ENCODE assay signal across 8 mouse cellular contexts in genomic region chr9:50767531-50768106, GRCm38 (mm10). TPM values are rescaled to one million over a fixed set of nuclear protein-coding genes. Genes with fewer than 3 reads are reported as not detected.
A peak's percentile ranks its signal among the peaks of the same experiment; 100 is the strongest.
DNase-seq lines count a peak whose midpoint lies in the region; ATAC-seq and TF ChIP-seq lines count a peak whose summit lies in the region.

No protein-coding gene starts in this region.

- peak overlapping the region; percentile 59 for H3K9ac ChIP-seq in hindbrain, embryonic 11.5 days (ENCODE audit: low read depth, low read length)

- DNase-seq in lung, adult 2 months: no peak
- no peak for DNase-seq in lung, postnatal 4 days
- no peak for DNase-seq in hindbrain, embryonic 11.5 days (ENCODE audit: low spot score)
- DNase-seq in midbrain, embryonic 10.5 days (ENCODE audit: low spot score): no peak
- DNase-seq in embryo, embryonic 9.5 days (ENCODE audit: extremely low spot score): no peak
- DNase-seq in thymus, postnatal 0 days (ENCODE audit: low spot score): no peak
- no peak for DNase-seq in T-cell, adult 2 months (ENCODE audit: low spot score)

- peak overlapping the region; percentile 61 for H3K4me2 ChIP-seq in hindbrain, embryonic 11.5 days (replicated peaks; ENCODE audit: low read depth, low read length)

- H3K36me3 ChIP-seq in hindbrain, embryonic 11.5 days (ENCODE audit: control insufficient read depth, insufficient read depth, low read length): no peaks in the 10 kb centered on the region
- H3K36me3 ChIP-seq in midbrain, embryonic 10.5 days: peaks cover 12% of the 10 kb centered on the region; the same call in 1 of the 2 replicates

- peak; percentile 81; the same call in 1 of the 2 replicates for TF ChIP-seq POLR2A in lung, adult 2 months (IDR thresholded peaks at IDR 0.05; ENCODE audit: borderline replicate concordance, extremely low read depth, low read depth, low read length)
- TF ChIP-seq POLR2A in cortical plate, adult 2 months (IDR thresholded peaks at IDR 0.05; ENCODE audit: extremely low read depth, insufficient read depth, low read length): no peak

- H3K27me3 ChIP-seq in hindbrain, embryonic 11.5 days (ENCODE audit: control insufficient read depth, insufficient read depth, low read length): no peaks in the 10 kb centered on the region
- no peaks in the 10 kb centered on the region for H3K27me3 ChIP-seq in midbrain, embryonic 10.5 days (ENCODE audit: low read depth, poor library complexity, severe bottlenecking)

- H3K4me1 ChIP-seq in lung, adult 2 months (ENCODE audit: control insufficient read depth, insufficient read depth, low read length): peaks cover 3% of the 10 kb centered on the region; the same call in 1 of the 2 replicates
- H3K4me1 ChIP-seq in cortical plate, adult 2 months (ENCODE audit: control insufficient read depth, insufficient read depth, low read length): no peaks in the 10 kb centered on the region
- peaks cover 2% of the 10 kb centered on the region; the same call in 1 of the 2 replicates for H3K4me1 ChIP-seq in hindbrain, embryonic 11.5 days (replicated peaks; ENCODE audit: control insufficient read depth, insufficient read depth, low read length)
- peaks cover 18% of the 10 kb centered on the region for H3K4me1 ChIP-seq in midbrain, embryonic 10.5 days

- peak overlapping the region; percentile 99 for H3K4me3 ChIP-seq in lung, adult 2 months (replicated peaks; ENCODE audit: extremely low read depth, low read depth, low read length)
- peak overlapping the region; percentile 83 for H3K4me3 ChIP-seq in cortical plate, adult 2 months (ENCODE audit: insufficient read depth, low read length)
- H3K4me3 ChIP-seq in hindbrain, embryonic 11.5 days (ENCODE audit: low read depth, low read length): peak overlapping the region; percentile 55
- peak overlapping the region; percentile 76 for H3K4me3 ChIP-seq in midbrain, embryonic 10.5 days

- WGBS in lung, adult 2 months: 2% methylated on average over 17 of the region's 17 CpGs
- 6% methylated on average over 17 of the region's 17 CpGs for WGBS in hindbrain, embryonic 11.5 days
- WGBS in midbrain, embryonic 10.5 days: 9% methylated on average over 17 of the region's 17 CpGs

- peak; percentile 8; the same call in 1 of the 2 replicates for ATAC-seq in hindbrain, embryonic 11.5 days (ENCODE audit: low FRiP score)

- no peaks in the 10 kb centered on the region for H3K9me3 ChIP-seq in hindbrain, embryonic 11.5 days (ENCODE audit: control insufficient read depth, low read length)
- no peaks in the 10 kb centered on the region for H3K9me3 ChIP-seq in midbrain, embryonic 10.5 days (replicated peaks)

- H3K27ac ChIP-seq in cortical plate, adult 2 months (ENCODE audit: insufficient read depth, low read length): peak overlapping the region; percentile 56; the same call in 1 of the 2 replicates
- H3K27ac ChIP-seq in hindbrain, embryonic 11.5 days (ENCODE audit: low read depth, low read length): 0 out of 2 replicates have a peak overlapping the region, but pooled peaks have one; percentile 73
- peak overlapping the region; percentile 93 for H3K27ac ChIP-seq in midbrain, embryonic 10.5 days (replicated peaks)

- no peak for TF ChIP-seq CTCF in lung, adult 2 months (IDR thresholded peaks at IDR 0.05; ENCODE audit: insufficient read depth, low read length)
- no peak for TF ChIP-seq CTCF in cortical plate, adult 2 months (IDR thresholded peaks at IDR 0.05; ENCODE audit: extremely low read depth, insufficient read depth, low read length)

RNA-seq across cellular contexts. Expression of gene Fdxacb1, which starts 0.4 kb away (rescaled TPM):
- 3.8 and 5.0 TPM in 2 replicates for polyA plus RNA-seq in lung, adult 2 months (2012; rRNA removed)
- 6.6 and 7.9 TPM in 2 replicates for polyA plus RNA-seq in cortical plate, adult 2 months (2012; rRNA removed)
- 13.4 and 15.5 TPM in 2 replicates for polyA plus RNA-seq in hindbrain, embryonic 11.5 days (2014; fragmentation: Nextera tagmentation; extraction: Ambion mirVana)
- 12.1 and 12.8 TPM in 2 replicates for polyA plus RNA-seq in midbrain, embryonic 10.5 days (2016; fragmentation: Nextera tagmentation; extraction: Ambion mirVana)
- 8.4 and 9.1 TPM in 2 replicates for polyA plus RNA-seq in thymus, postnatal 0 days (2015; fragmentation: Nextera tagmentation; extraction: Ambion mirVana)

RNA-seq across cellular contexts. Expression of gene Alg9, which starts 7.2 kb away (rescaled TPM):
- polyA plus RNA-seq in lung, adult 2 months (2012; rRNA removed): 17.1 and 20.1 TPM in 2 replicates
- polyA plus RNA-seq in cortical plate, adult 2 months (2012; rRNA removed): 22.2 and 23.7 TPM in 2 replicates
- 38.3 and 39.3 TPM in 2 replicates for polyA plus RNA-seq in hindbrain, embryonic 11.5 days (2014; fragmentation: Nextera tagmentation; extraction: Ambion mirVana)
- polyA plus RNA-seq in midbrain, embryonic 10.5 days (2016; fragmentation: Nextera tagmentation; extraction: Ambion mirVana): 37.9 and 38.1 TPM in 2 replicates
- polyA plus RNA-seq in thymus, postnatal 0 days (2015; fragmentation: Nextera tagmentation; extraction: Ambion mirVana): 17.2 and 19.1 TPM in 2 replicates

RNA-seq across cellular contexts. Expression of gene 1110032A03Rik, which starts 7.7 kb away (rescaled TPM):
- polyA plus RNA-seq in lung, adult 2 months (2012; rRNA removed): 46.1 and 59.7 TPM in 2 replicates
- polyA plus RNA-seq in cortical plate, adult 2 months (2012; rRNA removed): 101 and 102 TPM in 2 replicates
- 38.5 and 42.3 TPM in 2 replicates for polyA plus RNA-seq in hindbrain, embryonic 11.5 days (2014; fragmentation: Nextera tagmentation; extraction: Ambion mirVana)
- polyA plus RNA-seq in midbrain, embryonic 10.5 days (2016; fragmentation: Nextera tagmentation; extraction: Ambion mirVana): 29.6 and 30.1 TPM in 2 replicates
- 33.2 and 39.6 TPM in 2 replicates for polyA plus RNA-seq in thymus, postnatal 0 days (2015; fragmentation: Nextera tagmentation; extraction: Ambion mirVana)

RNA-seq across cellular contexts. Expression of gene Hspb2, which starts 15.5 kb away (rescaled TPM):
- polyA plus RNA-seq in lung, adult 2 months (2012; rRNA removed): 65.3 and 88.6 TPM in 2 replicates
- 3.8 and 4.9 TPM in 2 replicates for polyA plus RNA-seq in cortical plate, adult 2 months (2012; rRNA removed)
- 1.9 and 2.4 TPM in 2 replicates for polyA plus RNA-seq in hindbrain, embryonic 11.5 days (2014; fragmentation: Nextera tagmentation; extraction: Ambion mirVana)
- 0.33 and 0.60 TPM in 2 replicates for polyA plus RNA-seq in midbrain, embryonic 10.5 days (2016; fragmentation: Nextera tagmentation; extraction: Ambion mirVana)
- 2.0 and 2.7 TPM in 2 replicates for polyA plus RNA-seq in thymus, postnatal 0 days (2015; fragmentation: Nextera tagmentation; extraction: Ambion mirVana)

RNA-seq across cellular contexts. Expression of gene Cryab, which starts 16.5 kb away (rescaled TPM):
- polyA plus RNA-seq in lung, adult 2 months (2012; rRNA removed): 405 and 528 TPM in 2 replicates
- 267 and 331 TPM in 2 replicates for polyA plus RNA-seq in cortical plate, adult 2 months (2012; rRNA removed)
- 5.9 and 7.4 TPM in 2 replicates for polyA plus RNA-seq in hindbrain, embryonic 11.5 days (2014; fragmentation: Nextera tagmentation; extraction: Ambion mirVana)
- 3.6 and 5.9 TPM in 2 replicates for polyA plus RNA-seq in midbrain, embryonic 10.5 days (2016; fragmentation: Nextera tagmentation; extraction: Ambion mirVana)
- 17.2 and 17.5 TPM in 2 replicates for polyA plus RNA-seq in thymus, postnatal 0 days (2015; fragmentation: Nextera tagmentation; extraction: Ambion mirVana)
